Mouse (Mus musculus) thymus, adult 2 months (tissue): ENCODE data around the gene Clec2i.
"Not testable (repeated sequence)": the region's sequence is repeated elsewhere in the genome, so short reads cannot be mapped to it uniquely, and the experiment has no call there.

Source experiments
- CTCF ChIP-seq: fragments of 200-500 bp; IDR thresholded peaks from 2 replicates; pipeline ENCODE4 v1.5.1; 2012; ENCODE audit warnings: mild to moderate bottlenecking, control low read depth, low read length, moderate library complexity, borderline replicate concordance; ENCODE audit not compliant: control insufficient read depth, poor library complexity, insufficient read depth; ENCODE audit errors: extremely low read depth
- POLR2A ChIP-seq: fragments of 200-500 bp; IDR thresholded peaks from 2 replicates; pipeline ENCODE4 v1.6.1; 2012; ENCODE audit warnings: mild to moderate bottlenecking, low read length, control low read depth, moderate library complexity; ENCODE audit not compliant: control insufficient read depth, poor library complexity, insufficient read depth; ENCODE audit errors: extremely low read depth

DNA sequence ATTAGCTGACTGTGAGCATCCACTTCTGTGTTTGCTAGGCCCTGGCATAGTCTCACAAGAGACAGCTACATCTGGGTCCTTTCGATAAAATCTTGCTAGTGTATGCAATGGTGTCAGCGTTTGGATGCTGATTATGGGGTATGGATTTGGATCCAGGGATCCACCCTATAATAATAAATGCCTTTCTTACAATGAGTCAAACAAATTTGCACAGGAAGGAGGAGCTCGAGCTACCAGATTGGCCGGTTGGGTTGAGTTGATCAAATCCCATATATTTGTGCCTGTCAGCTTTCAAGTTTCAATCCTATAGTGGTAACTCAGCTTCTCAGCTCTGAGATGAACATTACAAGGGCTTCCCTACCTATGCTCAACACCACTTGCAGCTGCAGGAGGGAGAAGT lies 46.7 kb downstream of the Clec2i start, which contains the start of gene Clec2g:
- TF ChIP-seq POLR2A, CTCF: not testable (repeated sequence)
